Mouse (Mus musculus) effector memory CD4-positive, alpha-beta T cell, adult 7 months (primary cell): ENCODE measurements around the gene Xlr3c. TPM values are rescaled to one million over a fixed set of nuclear protein-coding genes. Genes with fewer than 3 reads are reported as not detected.

Experiments
- polyA plus RNA-seq: library from polyadenylated mRNA; unstranded; fragments of 100-300 nt; shearing (Covaris generic); gene quantifications from one replicate; pipeline ENCODE4 v1.2.1, GENCODE M21; 2017

Gene Xlr3c
- 0.67 TPM for polyA plus RNA-seq

DNA sequence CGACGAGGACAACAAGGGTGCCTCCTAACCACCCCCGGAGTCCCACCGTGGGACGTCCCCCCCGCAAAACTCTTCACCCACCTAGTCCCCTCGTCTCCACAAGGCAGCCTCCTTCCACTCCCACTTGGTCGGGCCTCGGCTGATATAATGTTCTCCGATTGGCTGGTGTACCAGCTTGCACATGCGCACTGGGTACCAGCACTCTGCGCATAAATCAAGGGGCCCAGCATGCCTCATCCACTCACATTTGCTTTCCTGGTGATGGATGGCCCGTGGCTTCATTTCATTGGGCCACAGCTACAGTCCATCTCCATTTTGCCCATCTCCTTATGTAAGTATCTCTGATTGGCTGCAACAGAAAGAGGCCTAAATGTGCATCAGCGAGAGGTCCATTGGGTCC is at the start of gene Xlr3c:
Gene Xlr3c (minus strand): TSS at position 121 of the 400 bp plus-strand sequence.

DNA sequence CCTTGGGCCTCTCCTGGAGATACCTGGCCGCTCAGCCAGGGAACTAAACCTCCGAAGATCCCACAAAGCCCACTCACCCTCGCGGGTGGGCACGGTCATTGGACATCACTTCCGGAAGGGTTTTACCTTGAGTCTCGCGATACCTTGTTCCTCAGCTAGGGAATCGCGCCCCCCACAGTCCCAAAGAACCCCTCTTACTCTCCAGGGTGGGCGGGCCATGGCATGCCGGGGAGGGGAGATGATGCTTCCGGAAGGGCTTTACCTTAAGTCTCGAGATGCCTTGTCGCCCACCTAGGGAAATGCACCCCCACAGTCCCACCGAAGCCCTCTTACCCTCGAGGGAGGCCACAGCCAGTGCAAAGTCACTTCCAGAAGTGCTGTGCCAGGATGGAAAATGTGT is 27.7 kb upstream of the Xlr3c start, which contains the start of the genes Xlr5a and Xlr5c:
Gene Xlr5a (minus strand): TSS at position 101 of the 400 bp plus-strand sequence.
Gene Xlr5c (minus strand): TSS at position 101 of the 400 bp plus-strand sequence.

DNA sequence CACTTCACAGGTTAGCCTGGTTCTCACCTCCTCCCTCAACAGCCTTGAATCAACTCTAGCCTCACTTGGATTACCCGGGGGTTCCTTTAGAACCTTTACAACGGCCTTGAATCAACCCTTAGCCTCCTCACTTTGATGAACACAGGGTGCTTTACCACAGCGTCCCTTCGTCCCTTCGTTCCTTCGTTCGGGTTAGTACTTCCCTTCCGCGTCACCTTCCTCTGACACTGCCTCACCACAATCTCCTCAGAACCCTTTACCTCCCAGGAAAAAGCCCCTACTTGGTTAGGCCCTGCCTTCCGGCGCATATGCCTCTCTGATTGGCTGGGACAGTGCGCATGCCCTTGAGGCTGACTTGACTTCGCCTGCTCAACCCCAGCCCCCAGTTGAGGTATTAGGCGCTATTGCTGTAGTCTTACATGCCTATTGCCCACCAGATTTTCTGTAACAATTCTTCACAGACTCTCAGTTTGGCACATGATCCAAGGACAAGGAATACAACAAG is 22.3 kb downstream of the Xlr3c start, which contains the start of gene Xlr4c:
Gene Xlr4c (minus strand): TSS at position 310 of the 505 bp plus-strand sequence.

DNA sequence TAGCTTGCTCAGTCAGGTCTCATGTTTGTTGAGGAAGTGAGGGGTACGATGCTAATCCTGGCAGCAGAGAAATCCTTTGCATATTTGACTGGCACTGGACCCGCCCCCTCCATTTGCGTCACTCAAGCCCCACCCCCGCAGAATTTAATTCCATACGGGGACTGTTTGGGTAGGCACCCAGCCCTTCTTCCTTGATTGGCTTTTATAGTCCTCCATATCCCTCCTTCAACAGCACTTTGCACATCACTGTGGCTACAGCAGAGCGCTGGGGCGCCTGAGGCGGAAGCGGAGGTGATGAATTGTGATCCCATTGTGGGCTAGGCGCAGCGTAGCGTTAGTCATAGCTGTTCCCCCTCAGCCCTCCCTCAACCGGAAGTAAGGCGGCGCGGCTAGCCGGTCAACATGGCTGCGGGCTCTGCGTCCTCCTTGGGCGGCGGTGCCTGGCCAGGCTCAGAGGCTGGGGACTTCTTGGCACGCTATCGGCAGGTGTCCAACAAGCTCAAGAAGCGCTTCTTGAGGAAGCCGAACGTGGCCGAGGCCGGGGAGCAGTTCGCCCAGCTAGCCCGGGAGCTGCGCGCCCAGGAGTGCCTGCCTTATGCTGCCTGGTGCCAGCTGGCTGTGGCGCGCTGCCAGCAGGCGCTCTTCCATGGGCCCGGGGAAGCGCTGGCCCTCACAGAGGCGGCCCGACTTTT is 37.1 kb downstream of the Xlr3c start, which contains the start of gene F8a:
Gene F8a (plus strand): TSS at position 378 of the 692 bp plus-strand sequence.

DNA sequence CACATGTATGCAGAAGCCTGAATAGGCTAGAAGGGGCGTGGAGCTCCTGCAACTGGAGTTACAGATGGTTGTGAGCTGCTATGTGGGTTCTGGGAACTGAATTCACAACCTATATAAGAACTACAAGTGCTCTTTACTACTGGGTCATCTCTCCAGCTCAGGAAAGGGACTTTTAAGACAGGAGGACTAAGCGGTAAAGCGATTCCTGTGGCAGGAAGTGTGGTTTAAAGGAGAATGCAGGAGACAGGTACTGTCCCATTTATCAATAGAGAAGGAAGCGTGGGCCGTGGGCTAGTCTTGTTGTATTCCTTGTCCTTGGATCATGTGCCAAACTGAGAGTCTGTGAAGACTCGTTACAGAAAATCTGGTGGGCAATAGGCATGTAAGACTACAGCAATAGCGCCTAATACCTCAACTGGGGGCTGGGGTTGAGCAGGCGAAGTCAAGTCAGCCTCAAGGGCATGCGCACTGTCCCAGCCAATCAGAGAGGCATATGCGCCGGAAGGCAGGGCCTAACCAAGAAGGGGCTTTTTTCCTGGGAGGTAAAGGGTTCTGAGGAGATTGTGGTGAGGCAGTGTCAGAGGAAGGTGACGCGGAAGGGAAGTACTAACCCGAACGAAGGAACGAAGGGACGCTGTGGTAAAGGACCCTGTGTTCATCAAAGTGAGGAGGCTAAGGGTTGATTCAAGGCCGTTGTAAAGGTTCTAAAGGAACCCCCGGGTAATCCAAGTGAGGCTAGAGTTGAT is 51.2 kb downstream of the Xlr3c start, which contains the start of gene Xlr4b:
Gene Xlr4b (plus strand): TSS at position 515 of the 746 bp plus-strand sequence.

Other genes with a start within 250 kb of the Xlr3c start
- not detected for gene Pnma5, start 228.3 kb downstream of the Xlr3c start, polyA plus RNA-seq
- gene Pnma3, start 200.6 kb downstream of the Xlr3c start, polyA plus RNA-seq: not detected
- 68.2 TPM for gene Xlr4a, start 182.9 kb downstream of the Xlr3c start, polyA plus RNA-seq
- 0.41 TPM for gene Xlr3a, start 168.3 kb downstream of the Xlr3c start, polyA plus RNA-seq
- 0.69 TPM for gene Gm14685, start 148.3 kb downstream of the Xlr3c start, polyA plus RNA-seq
- gene Xlr5b, start 116.6 kb downstream of the Xlr3c start, polyA plus RNA-seq: not detected
- 0.49 TPM for gene DXBay18, start 115.9 kb downstream of the Xlr3c start, polyA plus RNA-seq
- not detected for gene Spin2d, start 88.4 kb downstream of the Xlr3c start, polyA plus RNA-seq
- gene Xlr3b, start 73.2 kb downstream of the Xlr3c start, polyA plus RNA-seq: 31.8 TPM
- gene Xlr4b, start 51.1 kb downstream of the Xlr3c start, polyA plus RNA-seq: 167 TPM
- gene F8a, start 37.1 kb downstream of the Xlr3c start, polyA plus RNA-seq: 15.3 TPM
- gene Xlr4c, start 22.3 kb downstream of the Xlr3c start, polyA plus RNA-seq: 102 TPM
- 0.51 TPM for gene Xlr5a, start 27.6 kb upstream of the Xlr3c start, polyA plus RNA-seq
- not detected for gene Xlr5c, start 27.6 kb upstream of the Xlr3c start, polyA plus RNA-seq
- gene Gm45015, start 71.5 kb upstream of the Xlr3c start, polyA plus RNA-seq: not detected
- gene Zfp275, start 77.2 kb upstream of the Xlr3c start, polyA plus RNA-seq: 10.5 TPM
- gene Gm18336, start 133.3 kb upstream of the Xlr3c start, polyA plus RNA-seq: not detected
- not detected for gene Zfp92, start 145.7 kb upstream of the Xlr3c start, polyA plus RNA-seq
- gene Trex2, start 170.0 kb upstream of the Xlr3c start, polyA plus RNA-seq: not detected
- 35.1 TPM for gene Haus7, start 193.7 kb upstream of the Xlr3c start, polyA plus RNA-seq
- gene Bgn, start 218.2 kb upstream of the Xlr3c start, polyA plus RNA-seq: not detected
- not detected for gene Atp2b3, start 237.7 kb upstream of the Xlr3c start, polyA plus RNA-seq